Mouse (Mus musculus): Measurements from ENCODE around the gene Cela3a. TPM values are rescaled to one million over a fixed set of nuclear protein-coding genes. Genes with fewer than 3 reads are reported as not detected.
"Not testable (repeated sequence)": the region's sequence is repeated elsewhere in the genome, so short reads cannot be mapped to it uniquely, and the experiment has no call there.

The Cela3a gene
- polyA plus RNA-seq, 1 experiment from 2014 or later = not detected

DNA sequence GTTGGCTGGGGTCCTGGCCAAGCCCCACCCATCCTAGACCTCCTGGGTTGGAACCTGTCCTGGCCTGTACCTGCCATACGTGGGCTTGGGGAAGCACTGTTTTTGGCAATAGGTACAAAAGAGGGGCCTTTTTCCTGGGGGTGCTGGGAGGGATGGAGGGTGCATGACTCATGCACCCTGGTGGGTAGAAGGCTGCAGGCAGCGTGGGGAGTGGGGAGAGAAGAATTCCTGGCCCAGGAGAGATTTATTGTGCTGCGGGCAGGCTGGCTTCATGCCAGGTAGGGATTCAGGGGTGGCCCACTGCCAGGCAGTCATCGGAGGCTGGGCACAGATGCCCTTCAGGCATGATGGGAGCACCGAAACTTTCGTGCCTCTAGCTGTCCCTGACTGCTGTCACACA is 38.6 kb upstream of the Cela3a start:
- Histone ChIP-seq H3K27me3 (replicated peaks) (0 out of 2 replicates have a peak, but pooled peaks cover 3% of the 10 kb centered on the region), H3K27ac (ENCODE audit: poor library complexity, severe bottlenecking) (peak overlapping the region; percentile 18; the same call in 1 of the 2 replicates), H3K9me3 (replicated peaks) (no peaks in the 10 kb centered on the region), H3K4me3 (no peak overlapping the region), H3K36me3 (no peaks in the 10 kb centered on the region), H3K4me2 (0 out of 2 replicates have a peak overlapping the region, but pooled peaks have one; percentile 8), H3K9ac (peak overlapping the region; percentile 8; the same call in 1 of the 2 replicates), H3K4me1 (replicated peaks) (peaks cover 29% of the 10 kb centered on the region)
- WGBS = 29% methylated on average over 6 of the region's 6 CpGs
- no peak for ATAC-seq (ENCODE audit: insufficient number of reproducible peaks, low FRiP score)

DNA sequence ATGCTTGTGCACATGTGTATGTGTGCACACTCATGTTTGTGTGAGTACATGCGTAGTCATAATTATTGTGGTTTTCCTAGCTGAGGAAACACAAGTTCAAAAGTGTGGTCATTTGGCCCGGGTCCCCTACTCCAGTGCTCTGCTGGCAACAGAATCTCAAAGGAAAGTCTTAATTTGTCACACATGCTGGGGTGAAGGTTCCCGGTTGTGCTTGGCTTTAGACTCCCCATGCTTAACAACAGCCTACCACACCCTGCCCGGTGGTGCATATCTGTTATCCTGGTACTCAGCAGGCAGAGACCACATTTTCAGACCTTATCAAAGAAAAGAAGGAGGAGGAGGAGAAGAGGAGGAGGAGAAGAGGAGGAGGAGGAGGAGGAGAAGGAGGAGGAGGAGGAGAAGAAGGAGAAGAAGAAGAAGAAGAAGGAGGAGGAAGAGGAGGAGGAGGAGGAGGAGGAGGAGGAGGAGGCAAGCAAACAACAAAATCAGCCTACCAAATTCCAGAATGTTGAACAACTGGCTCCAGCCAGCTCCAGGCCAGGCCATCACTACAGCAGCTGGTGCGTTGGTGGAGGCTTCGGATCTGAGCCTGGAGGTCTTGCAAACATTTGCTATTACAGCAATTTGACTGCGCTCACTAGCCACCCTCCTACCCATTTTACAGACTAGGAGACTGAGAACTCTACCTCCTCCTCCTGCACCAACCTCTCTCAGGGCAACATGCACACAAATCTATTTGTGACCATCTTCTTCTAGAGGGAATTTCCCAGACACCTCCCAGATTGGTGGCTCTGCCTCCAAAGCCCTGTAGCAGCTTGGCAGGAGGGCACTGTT is 38.0 kb upstream of the Cela3a start:
- Histone ChIP-seq H3K36me3 (no peaks in the 10 kb centered on the region), H3K4me1 (replicated peaks) (peaks cover 27% of the 10 kb centered on the region), H3K4me2 (0 out of 2 replicates have a peak overlapping the region, but pooled peaks have one; percentile 8), H3K4me3 (no peak overlapping the region), H3K27me3 (replicated peaks) (0 out of 2 replicates have a peak, but pooled peaks cover 3% of the 10 kb centered on the region), H3K9me3 (replicated peaks) (no peaks in the 10 kb centered on the region), H3K27ac (ENCODE audit: poor library complexity, severe bottlenecking) (peak overlapping the region; percentile 18; the same call in 1 of the 2 replicates), H3K9ac (0 out of 2 replicates have a peak overlapping the region, but pooled peaks have one; percentile 8)
- WGBS = 55% methylated on average over 7 of the region's 7 CpGs
- ATAC-seq (ENCODE audit: insufficient number of reproducible peaks, low FRiP score) = no peak

DNA sequence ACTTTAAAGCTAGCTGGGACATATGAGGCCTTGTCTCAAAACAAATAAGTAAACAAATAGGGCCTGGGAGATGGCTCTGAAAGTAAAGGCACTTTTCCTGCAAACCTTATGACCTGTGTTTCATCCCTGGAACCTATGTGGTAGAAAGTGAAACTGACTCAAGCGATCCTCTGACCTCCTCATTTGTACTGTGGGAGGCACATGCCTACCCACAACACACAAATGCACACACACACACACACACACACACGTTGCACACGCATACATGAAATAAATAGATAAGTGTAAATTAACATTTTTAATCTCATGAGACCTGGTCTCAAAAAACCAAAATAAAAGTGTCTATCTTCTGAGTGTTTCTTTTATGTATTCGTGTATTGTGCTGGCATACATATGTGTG is 36.3 kb upstream of the Cela3a start:
- ATAC-seq (ENCODE audit: insufficient number of reproducible peaks, low FRiP score) = no peak
- Histone ChIP-seq H3K9me3 (replicated peaks) (peaks cover 4% of the 10 kb centered on the region; the same call in 1 of the 2 replicates), H3K4me1 (replicated peaks) (peaks cover 27% of the 10 kb centered on the region), H3K27me3 (replicated peaks) (0 out of 2 replicates have a peak, but pooled peaks cover 3% of the 10 kb centered on the region), H3K4me2 (no peak overlapping the region), H3K36me3 (no peaks in the 10 kb centered on the region), H3K27ac (ENCODE audit: poor library complexity, severe bottlenecking) (no peak overlapping the region), H3K9ac (no peak overlapping the region), H3K4me3 (no peak overlapping the region)
- WGBS = 88% methylated on average over 4 of the region's 4 CpGs

DNA sequence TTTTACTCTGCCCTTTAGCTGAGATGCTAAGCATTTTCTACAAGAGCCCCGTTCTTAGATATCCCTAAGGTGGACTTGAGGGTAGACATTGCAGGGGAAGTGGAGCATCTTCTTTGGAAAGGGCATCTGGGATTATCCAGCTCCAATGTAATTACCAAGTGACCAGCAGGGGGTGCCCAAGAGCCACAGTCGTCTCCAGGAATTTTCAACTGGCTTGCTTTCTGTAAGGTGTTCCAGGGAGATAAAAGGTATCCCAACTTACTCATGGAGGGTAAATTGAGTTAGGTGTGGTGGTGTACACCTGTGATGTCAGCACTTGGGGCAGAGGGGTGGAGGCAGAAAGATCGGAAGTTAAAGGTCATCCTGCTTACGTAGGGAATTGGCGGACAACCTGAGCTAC is 34.0 kb upstream of the Cela3a start:
- Histone ChIP-seq H3K9ac (no peak overlapping the region), H3K4me3 (no peak overlapping the region), H3K4me1 (replicated peaks) (peaks cover 15% of the 10 kb centered on the region), H3K27ac (ENCODE audit: poor library complexity, severe bottlenecking) (no peak overlapping the region), H3K27me3 (replicated peaks) (0 out of 2 replicates have a peak, but pooled peaks cover 3% of the 10 kb centered on the region), H3K36me3 (no peaks in the 10 kb centered on the region), H3K4me2 (0 out of 2 replicates have a peak overlapping the region, but pooled peaks have one; percentile 23), H3K9me3 (replicated peaks) (peaks cover 4% of the 10 kb centered on the region; the same call in 1 of the 2 replicates)
- WGBS = 32% methylated on average over 5 of the region's 5 CpGs
- ATAC-seq (ENCODE audit: insufficient number of reproducible peaks, low FRiP score) = no peak

DNA sequence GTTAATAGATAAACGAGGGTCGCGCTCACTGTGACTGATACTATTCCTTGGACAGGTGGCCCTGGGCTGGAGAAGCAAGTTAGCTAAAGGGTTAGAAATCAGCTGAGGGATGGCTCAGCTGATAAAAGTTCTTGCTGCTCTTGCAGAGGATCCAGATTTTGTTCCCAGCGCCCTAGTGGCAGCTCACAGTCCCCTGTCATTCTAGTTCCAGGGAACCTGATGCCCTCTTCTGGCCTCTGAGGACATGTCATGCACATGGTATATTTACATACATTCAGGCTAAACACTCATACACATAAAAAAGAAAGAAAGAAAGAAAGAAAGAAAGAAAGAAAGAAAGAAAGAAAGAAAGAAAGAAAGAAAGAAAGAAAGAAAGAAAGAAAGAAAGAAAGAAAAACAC is 31.7 kb upstream of the Cela3a start:
- Histone ChIP-seq H3K36me3 (no peaks in the 10 kb centered on the region), H3K27ac (ENCODE audit: poor library complexity, severe bottlenecking) (no peak overlapping the region), H3K4me3 (no peak overlapping the region), H3K27me3 (replicated peaks) (0 out of 2 replicates have a peak, but pooled peaks cover 3% of the 10 kb centered on the region), H3K9me3 (replicated peaks) (peaks cover 4% of the 10 kb centered on the region; the same call in 1 of the 2 replicates), H3K4me1 (replicated peaks) (peaks cover 4% of the 10 kb centered on the region), H3K9ac (no peak overlapping the region), H3K4me2 (no peak overlapping the region)
- WGBS = 83% methylated on average over 4 of the region's 4 CpGs
- ATAC-seq (ENCODE audit: insufficient number of reproducible peaks, low FRiP score) = no peak

DNA sequence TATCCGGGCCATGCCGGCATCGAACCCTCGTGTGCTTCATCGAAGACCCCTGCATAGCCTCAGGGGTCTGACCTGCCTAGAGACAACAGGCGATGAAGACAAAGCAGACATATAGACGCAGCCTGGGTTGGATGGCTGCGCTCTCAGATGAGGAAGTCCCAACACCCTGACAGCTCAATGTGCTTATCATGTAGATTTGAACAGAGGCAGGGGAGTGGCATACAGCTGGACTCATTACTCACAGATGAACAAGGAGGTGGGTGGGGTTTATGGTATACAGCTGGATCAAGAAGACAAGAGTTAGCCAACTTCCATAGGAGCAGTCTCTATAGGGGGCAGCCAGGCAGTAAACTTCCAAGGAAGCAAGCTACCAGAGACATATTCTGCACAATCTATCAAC is 29.3 kb upstream of the Cela3a start:
- Histone ChIP-seq H3K4me3 (no peak overlapping the region), H3K27ac (ENCODE audit: poor library complexity, severe bottlenecking) (no peak overlapping the region), H3K36me3 (no peaks in the 10 kb centered on the region), H3K9ac (no peak overlapping the region), H3K27me3 (replicated peaks) (no peaks in the 10 kb centered on the region), H3K4me1 (replicated peaks) (peaks cover 7% of the 10 kb centered on the region), H3K4me2 (no peak overlapping the region), H3K9me3 (replicated peaks) (peaks cover 4% of the 10 kb centered on the region; the same call in 1 of the 2 replicates)
- 66% methylated on average over 8 of the region's 8 CpGs for WGBS
- peak; percentile 27; the same call in 1 of the 2 replicates for ATAC-seq (ENCODE audit: insufficient number of reproducible peaks, low FRiP score)

DNA sequence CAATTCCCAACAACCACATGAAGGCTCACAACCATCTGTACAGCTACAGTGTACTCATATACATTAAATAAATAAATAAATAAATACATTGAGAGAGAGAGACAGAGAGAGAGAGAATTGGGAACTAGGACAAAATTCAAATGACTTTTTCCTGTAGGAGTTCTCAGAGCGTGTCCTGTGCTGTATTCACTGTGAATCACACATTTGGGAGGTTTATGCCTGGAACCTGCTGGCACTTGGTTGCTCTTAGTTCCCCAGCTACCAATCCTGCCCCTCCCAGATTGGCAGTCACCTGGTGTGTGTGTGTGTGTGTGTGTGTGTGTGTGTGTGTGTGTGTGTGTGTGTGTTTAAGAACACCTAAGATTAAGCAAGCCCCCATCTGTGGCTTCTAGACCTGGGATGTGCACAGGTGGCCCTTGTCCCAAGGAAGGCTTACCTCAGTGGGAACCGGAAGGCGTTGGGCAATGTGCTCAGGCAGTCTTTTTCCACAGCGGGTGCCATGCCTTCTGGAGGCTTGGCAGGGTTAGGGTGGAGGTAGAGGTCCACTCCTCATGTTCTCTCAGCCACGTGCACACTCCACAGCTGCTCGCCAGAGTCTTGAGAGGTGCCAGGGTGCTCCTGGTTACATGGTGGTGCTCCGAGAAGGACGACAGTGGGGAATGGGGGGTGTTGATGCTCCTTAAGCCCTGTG is 27.5 kb upstream of the Cela3a start:
- Histone ChIP-seq H3K4me1 (replicated peaks) (peaks cover 15% of the 10 kb centered on the region), H3K36me3 (no peaks in the 10 kb centered on the region), H3K9ac (no peak overlapping the region), H3K4me2 (no peak overlapping the region), H3K27ac (ENCODE audit: poor library complexity, severe bottlenecking) (no peak overlapping the region), H3K27me3 (replicated peaks) (no peaks in the 10 kb centered on the region), H3K4me3 (no peak overlapping the region), H3K9me3 (replicated peaks) (peaks cover 4% of the 10 kb centered on the region; the same call in 1 of the 2 replicates)
- 83% methylated on average over 8 of the region's 8 CpGs for WGBS
- ATAC-seq (ENCODE audit: insufficient number of reproducible peaks, low FRiP score) = no peak

DNA sequence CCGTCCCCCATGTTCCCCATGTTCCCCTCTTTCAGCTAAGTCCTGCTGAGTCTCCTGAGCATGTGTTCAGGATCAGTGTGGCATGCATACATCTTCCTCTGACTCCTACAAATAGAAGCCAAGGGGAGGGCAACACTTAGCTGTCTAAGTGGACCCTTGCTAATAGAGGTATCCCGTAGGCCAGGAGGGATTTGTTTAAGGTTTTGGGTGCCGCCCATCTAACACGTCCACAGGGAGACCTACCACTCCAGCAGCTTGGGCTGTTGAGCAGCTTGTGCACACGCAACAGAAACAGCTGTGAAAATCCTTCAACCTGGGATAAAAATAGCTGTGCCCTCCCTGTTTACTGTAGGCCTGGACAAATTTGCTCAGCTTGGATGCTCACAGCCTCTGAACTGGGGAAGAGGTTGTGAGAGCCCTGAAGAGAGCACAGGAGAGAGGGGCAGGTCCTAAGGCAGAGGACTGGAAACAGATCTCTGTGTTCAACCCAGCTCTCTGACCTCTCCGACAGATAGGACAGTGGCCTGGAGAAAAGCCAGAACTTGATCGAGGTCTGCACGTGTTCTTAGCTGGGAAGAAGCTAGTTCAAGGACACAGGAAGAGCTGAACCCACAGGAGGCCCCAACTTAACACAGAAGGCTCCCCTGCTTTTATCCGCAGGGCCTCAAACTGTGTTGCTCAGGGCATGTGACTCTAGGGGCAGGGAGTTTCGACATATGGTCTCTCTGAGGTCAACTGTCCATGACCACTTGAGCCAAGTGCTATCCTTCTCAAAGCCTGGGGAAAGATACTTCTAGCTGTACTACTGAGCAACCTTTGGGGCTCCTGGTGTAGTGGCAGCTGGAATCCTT is 23.3 kb upstream of the Cela3a start:
- WGBS = 47% methylated on average over 10 of the region's 10 CpGs
- peaks cover 15% of the 10 kb centered on the region for H3K4me1 ChIP-seq (replicated peaks)
- not testable (repeated sequence) for H3K36me3 ChIP-seq; H3K9ac ChIP-seq; H3K4me3 ChIP-seq; H3K9me3 ChIP-seq (replicated peaks); H3K27me3 ChIP-seq (replicated peaks); ATAC-seq (ENCODE audit: insufficient number of reproducible peaks, low FRiP score); H3K4me2 ChIP-seq
- peak overlapping the region; percentile 73 for H3K27ac ChIP-seq (ENCODE audit: poor library complexity, severe bottlenecking)

DNA sequence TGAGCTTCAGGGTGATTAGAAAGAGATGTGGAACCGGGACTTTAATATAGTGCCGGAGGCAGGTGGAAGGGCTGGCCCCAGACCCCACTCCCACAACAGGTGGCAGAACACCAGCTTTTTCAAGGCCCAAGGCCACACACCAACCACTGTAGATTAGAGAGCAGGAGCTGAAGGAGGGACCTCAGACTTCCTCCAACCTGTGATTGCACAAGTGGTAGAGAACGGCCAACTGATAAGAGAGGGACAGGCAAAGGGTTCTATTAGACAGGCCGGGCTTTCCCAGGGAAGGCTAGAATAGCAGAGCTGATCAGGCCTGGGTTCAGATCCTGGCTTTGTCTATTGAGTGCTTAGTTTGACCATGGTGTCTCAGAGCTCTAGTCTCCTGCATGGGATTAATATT is 20.9 kb upstream of the Cela3a start, which contains the start of gene Cela3b:
Cela3b (minus strand) TSS at position 39 of the 400 bp plus-strand sequence.
- no peaks in the 10 kb centered on the region for H3K27me3 ChIP-seq (replicated peaks)
- no peak within 1 kb of the TSS for H3K4me3 ChIP-seq
- H3K36me3 ChIP-seq = no peaks in the 10 kb centered on the region
- H3K4me2 ChIP-seq = no peak within 1 kb of the TSS
- H3K9me3 ChIP-seq (replicated peaks) = no peaks in the 10 kb centered on the region
- no peak within 1 kb of the TSS for H3K9ac ChIP-seq
- 51% methylated on average over 4 of the region's 4 CpGs for WGBS
- H3K27ac ChIP-seq (ENCODE audit: poor library complexity, severe bottlenecking) = no peak within 1 kb of the TSS
- ATAC-seq (ENCODE audit: insufficient number of reproducible peaks, low FRiP score) = no peak
- peaks cover 8% of the 10 kb centered on the region for H3K4me1 ChIP-seq (replicated peaks)

DNA sequence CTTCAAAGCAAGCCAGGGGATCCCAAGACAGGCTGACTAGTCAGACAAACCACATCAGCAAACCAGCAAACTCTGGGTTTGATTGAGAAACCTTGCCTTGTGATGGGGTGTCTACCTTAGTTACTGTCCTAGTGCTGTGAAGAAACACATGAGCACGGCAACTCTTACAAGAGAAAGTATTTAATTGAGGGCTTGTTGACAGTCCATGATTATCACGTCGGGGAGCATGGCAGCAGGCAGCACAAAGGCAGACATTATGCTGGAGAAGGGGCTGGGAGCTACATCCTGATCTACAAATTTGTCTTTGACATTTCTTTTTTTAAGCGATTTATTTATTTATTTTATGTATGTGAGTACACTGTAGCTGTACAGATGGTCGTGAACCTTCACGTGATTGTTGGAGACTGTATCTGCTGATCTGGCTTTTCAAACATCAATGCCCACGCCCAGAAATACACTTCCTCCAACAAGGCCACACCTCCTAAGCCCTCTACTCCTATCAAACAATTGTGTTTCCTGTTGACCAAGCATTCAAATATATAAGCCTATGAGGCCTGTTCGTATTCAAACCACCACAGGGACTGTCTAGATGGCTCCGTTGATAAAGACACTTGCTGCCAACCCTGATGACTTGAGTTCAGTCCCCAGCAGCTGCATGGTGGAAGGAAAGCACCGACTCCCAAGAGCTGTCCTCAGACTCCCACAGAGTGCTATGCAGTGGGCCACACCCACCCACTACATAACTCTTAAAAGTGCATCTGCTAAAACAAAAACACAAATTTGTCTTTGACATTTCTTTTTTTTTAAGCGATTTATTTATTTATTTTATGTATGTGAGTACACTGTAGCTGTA is 8.3 kb upstream of the Cela3a start:
- no peaks in the 10 kb centered on the region for H3K36me3 ChIP-seq
- no peak for ATAC-seq (ENCODE audit: insufficient number of reproducible peaks, low FRiP score)
- H3K27me3 ChIP-seq (replicated peaks) = no peaks in the 10 kb centered on the region
- H3K27ac ChIP-seq (ENCODE audit: poor library complexity, severe bottlenecking) = no peak overlapping the region
- H3K4me2 ChIP-seq = no peak overlapping the region
- H3K9ac ChIP-seq = no peak overlapping the region
- 54% methylated on average over 11 of the region's 11 CpGs for WGBS
- H3K4me3 ChIP-seq = no peak overlapping the region
- H3K4me1 ChIP-seq (replicated peaks) = peaks cover 11% of the 10 kb centered on the region; the same call in 1 of the 2 replicates
- H3K9me3 ChIP-seq (replicated peaks) = no peaks in the 10 kb centered on the region

Measured in heart, embryonic 12.5 days (tissue).